Mouse (Mus musculus): ENCODE data around the gene Ftsj3. TPM values are rescaled to one million over a fixed set of nuclear protein-coding genes. Genes with fewer than 3 reads are reported as not detected.
A peak's percentile ranks its signal among the peaks of the same experiment; 100 is the strongest.

Gene Ftsj3
- total RNA-seq (2014; fragmentation: Nextera tagmentation), result 115 and 123 TPM in 2 replicates
- 235 and 274 TPM in 2 replicates for total RNA-seq (2017)

DNA sequence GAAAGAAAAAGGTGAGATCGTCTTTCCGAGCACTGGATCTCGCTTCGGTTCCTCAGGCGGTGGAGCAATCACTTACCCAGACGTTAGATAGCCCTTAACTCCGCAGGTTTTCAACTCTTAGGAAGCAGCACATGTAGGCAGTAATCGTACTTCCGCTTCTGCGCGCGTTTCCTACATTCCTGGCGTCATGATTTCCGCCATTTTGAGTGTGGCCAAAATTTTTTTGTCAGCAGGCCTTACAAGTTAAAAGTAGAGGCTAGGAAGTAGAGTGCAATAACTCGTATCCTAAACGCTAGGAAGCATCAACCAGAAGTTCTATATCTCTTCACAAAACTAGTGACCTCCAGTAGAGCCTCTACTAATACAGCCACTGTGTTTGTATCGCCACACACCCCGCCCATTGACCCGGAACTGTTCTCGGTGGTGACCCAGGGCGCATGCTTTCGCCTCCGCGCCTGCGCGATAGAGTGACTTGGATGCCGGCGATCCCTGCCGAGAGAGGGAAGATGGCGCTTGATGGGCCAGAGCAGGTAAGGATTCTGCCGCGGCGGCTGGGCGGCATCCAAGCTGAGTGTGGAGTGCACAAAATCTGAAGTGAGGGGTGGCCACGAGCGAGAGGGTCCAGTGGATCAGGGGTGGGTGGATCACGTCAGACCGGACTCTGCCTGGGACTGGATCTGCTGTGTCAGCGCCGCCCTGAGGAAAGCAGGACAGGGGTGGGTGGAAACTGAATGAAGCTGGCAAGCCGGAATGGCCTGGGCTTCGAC lies at the start of gene Ftsj3, which contains the start of gene Psmc5:
Gene Ftsj3, minus strand, starts transcription at position 395 of the 767 bp plus-strand sequence.
Gene Psmc5, plus strand, starts transcription at position 470 of the 767 bp plus-strand sequence.
- peak; percentile 92 for ATAC-seq (replicated peaks; ENCODE audit: low FRiP score, low TSS enrichment, poor library complexity, severe bottlenecking)

DNA sequence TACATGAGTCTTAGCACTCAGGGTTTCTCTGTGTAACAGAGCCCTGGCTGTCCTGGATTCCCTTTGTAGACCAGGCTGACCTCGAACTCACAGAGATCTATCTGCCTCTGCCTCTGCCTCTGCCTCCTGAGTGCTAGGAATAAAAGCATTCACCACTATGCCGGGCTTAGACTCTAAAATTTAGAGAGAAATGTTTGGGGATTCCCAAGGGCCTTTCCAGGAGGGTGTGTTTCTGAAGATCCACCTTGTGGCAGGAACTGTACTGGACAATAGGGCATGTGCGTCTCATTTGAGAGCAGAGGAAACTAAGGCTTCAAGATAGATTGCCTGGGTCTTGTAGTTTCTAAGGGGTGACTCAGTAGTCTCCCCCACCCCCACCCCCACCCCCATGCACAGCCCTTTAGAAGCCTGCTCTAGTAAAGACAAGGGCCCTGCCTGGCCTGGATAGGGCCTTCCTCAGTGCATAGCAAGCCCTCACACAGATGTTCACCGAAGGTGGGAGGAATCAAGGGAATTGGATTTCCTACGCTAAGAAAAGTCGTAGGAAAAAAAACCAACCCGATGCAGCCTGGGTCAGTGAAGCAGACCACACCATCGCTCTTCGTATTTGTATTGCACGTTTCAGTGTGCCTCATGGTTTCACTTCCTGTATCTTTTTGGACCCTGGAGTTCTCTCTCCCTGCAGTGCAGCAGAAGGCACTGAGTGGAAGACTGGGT lies 49.6 kb upstream of the Ftsj3 start:
- ATAC-seq (replicated peaks; ENCODE audit: low FRiP score, low TSS enrichment, poor library complexity, severe bottlenecking), result no peak

GRCm38 (mm10) chr11:106302634-106303033 lies 46.8 kb upstream of the Ftsj3 start:
- peak; percentile 86 for ATAC-seq (replicated peaks; ENCODE audit: low FRiP score, low TSS enrichment, poor library complexity, severe bottlenecking)

- ATAC-seq (replicated peaks; ENCODE audit: low FRiP score, low TSS enrichment, poor library complexity, severe bottlenecking), result no peak
Measured at GRCm38 (mm10) chr11:106301765-106302164, 45.9 kb upstream of the Ftsj3 start, which contains the start of gene Gh. Gh (minus strand) TSS chr11:106301865.

- ATAC-seq (replicated peaks; ENCODE audit: low FRiP score, low TSS enrichment, poor library complexity, severe bottlenecking), result no peak
Measured at GRCm38 (mm10) chr11:106291861-106292260, 36.0 kb upstream of the Ftsj3 start.

- no peak for ATAC-seq (replicated peaks; ENCODE audit: low FRiP score, low TSS enrichment, poor library complexity, severe bottlenecking)
Measured at GRCm38 (mm10) chr11:106290376-106290775, 34.5 kb upstream of the Ftsj3 start.

GRCm38 (mm10) chr11:106289369-106289768 lies 33.5 kb upstream of the Ftsj3 start:
- ATAC-seq (replicated peaks; ENCODE audit: low FRiP score, low TSS enrichment, poor library complexity, severe bottlenecking), result peak; percentile 65

DNA sequence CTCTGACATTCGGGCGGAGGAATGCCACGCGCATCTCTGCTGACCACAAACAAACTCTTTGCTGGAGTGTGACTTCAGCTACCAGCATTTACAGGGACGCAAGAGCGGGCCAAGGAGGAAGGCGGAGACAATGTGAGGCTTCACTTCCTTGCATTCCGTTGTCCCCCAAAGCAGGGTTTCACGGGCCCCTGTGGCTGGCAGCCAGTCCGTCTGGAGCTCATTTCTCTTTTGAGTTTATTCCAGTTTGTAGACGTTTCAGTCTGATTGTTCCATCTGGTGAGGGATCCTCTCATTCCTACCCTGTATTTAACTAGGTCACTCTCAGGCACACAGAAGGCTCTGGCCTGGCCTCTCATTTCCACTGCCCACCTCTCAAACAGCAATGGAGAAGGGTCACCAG lies 31.1 kb upstream of the Ftsj3 start:
- ATAC-seq (replicated peaks; ENCODE audit: low FRiP score, low TSS enrichment, poor library complexity, severe bottlenecking), result no peak

- no peak for ATAC-seq (replicated peaks; ENCODE audit: low FRiP score, low TSS enrichment, poor library complexity, severe bottlenecking)
Measured at GRCm38 (mm10) chr11:106286206-106286605, 30.3 kb upstream of the Ftsj3 start.

GRCm38 (mm10) chr11:106284126-106284525 lies 28.2 kb upstream of the Ftsj3 start:
- no peak for ATAC-seq (replicated peaks; ENCODE audit: low FRiP score, low TSS enrichment, poor library complexity, severe bottlenecking)

DNA sequence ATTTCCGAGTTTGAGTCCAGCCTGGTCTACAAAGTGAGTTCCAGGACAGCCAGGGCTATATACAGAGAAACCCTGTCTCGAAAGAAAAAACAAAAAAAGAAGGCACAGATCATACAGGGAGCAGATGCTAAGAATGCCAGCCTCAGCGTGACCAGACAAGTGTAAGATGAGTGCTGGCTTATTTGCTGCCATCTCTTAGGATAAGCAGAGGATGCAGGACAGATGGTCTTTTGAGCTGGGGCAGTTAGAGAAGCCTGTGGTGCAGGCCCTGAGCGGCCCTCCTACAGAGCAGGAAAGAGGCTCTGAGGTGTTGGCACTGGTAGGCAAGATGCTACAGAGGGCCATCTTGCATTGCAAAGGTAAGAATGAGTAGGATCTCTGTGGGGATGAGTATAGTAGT lies 27.5 kb upstream of the Ftsj3 start:
- no peak for ATAC-seq (replicated peaks; ENCODE audit: low FRiP score, low TSS enrichment, poor library complexity, severe bottlenecking)

DNA sequence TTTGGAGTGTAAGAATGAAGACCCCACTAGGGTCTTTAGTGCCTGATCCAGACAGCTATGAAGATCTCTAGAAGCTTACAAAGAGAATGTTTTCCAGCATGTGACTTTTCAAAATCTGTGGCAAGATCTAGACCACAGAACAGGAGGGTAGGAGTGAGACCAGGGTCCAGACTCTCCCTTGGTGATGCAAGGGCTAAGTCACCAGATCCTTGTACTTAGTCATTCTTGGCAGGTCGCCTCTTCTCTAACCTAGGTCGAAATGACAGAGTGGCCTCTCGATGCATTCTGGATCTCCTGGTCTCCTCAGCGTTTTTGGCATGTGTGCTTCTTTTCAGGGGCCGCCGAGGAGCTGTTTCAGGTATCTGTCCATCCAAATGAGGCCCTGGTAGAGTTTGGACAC lies 26.6 kb upstream of the Ftsj3 start:
- ATAC-seq (replicated peaks; ENCODE audit: low FRiP score, low TSS enrichment, poor library complexity, severe bottlenecking), result no peak

DNA sequence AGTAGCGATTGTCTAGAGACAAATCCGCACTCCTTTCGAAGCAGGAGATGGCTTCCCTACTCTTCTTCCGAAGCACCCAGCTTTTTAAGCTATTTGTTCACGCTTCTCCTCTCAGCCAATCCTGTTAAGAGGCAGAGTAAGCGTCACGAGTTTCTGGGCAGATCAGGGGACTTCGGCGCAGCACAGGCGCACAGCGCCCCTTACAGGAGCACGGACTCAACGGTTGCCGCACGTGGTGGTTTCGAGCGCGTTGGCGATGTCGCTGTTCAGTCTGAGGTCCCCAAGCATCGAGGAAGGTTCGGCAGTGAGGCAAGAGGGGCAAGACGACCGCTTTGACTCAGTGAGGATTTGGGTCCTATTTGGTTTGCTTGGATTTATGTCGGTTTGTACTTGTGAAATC lies 20.6 kb upstream of the Ftsj3 start, which contains the start of gene Tcam1:
Gene Tcam1, plus strand, starts transcription at position 219 of the 400 bp plus-strand sequence.
- ATAC-seq (replicated peaks; ENCODE audit: low FRiP score, low TSS enrichment, poor library complexity, severe bottlenecking), result peak; percentile 77

GRCm38 (mm10) chr11:106274971-106275411 lies 19.1 kb upstream of the Ftsj3 start:
- ATAC-seq (replicated peaks; ENCODE audit: low FRiP score, low TSS enrichment, poor library complexity, severe bottlenecking), result no peak

GRCm38 (mm10) chr11:106274374-106274773 lies 18.5 kb upstream of the Ftsj3 start:
- ATAC-seq (replicated peaks; ENCODE audit: low FRiP score, low TSS enrichment, poor library complexity, severe bottlenecking), result no peak

DNA sequence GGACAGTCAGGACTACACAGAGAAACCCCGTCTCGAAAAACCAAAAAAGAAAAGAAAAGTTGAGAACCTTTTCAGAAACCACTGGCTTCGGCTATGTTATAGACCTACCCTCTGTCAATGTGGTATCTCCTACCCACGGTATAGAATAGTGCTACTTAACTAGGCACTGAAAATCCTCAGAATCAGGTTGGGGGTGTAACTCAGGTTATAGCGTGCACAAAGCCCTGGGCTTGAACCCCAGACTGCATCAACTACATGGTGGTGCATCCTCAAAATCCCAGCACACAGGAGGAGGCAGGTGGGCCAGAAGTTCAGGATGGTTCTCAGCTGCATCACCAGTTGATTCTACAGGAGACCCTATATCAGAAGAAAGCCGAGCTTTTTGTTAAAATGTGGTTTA lies 17.9 kb upstream of the Ftsj3 start:
- no peak for ATAC-seq (replicated peaks; ENCODE audit: low FRiP score, low TSS enrichment, poor library complexity, severe bottlenecking)

- ATAC-seq (replicated peaks; ENCODE audit: low FRiP score, low TSS enrichment, poor library complexity, severe bottlenecking), result no peak
Measured at GRCm38 (mm10) chr11:106273311-106273684, 17.4 kb upstream of the Ftsj3 start.

DNA sequence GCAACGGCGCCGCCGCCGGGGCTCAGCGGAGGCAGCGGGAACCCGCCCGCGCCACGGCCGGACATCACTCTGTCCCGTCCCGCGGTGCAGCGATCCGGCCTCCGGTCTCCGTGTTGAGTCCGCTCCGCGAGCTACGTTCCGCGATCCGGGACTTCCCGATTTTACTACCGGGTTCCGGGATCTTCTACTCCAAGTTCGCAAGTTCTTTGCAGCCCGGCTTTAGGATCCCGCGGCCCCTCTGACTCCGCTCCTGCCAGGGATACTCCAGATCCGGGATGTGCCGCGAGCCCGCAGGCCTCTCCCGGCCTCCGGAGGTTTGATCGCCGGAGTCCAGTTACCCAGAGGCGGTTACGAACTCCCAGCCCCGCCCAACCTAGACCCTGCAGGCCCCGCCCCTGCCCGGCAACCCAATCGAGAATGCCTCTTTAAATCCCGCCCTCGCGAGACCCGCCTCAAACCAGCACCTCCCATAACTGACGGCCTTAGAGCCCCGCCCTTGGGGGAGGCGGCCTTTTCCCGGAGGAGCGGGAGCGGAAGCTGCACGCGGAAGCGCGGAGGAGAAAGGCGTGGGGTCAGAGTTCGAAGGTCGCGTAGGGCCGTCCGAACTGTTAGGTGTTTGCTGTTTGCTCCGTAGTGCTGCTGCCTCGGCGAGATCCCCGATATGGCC lies 16.9 kb upstream of the Ftsj3 start, which contains the start of gene Smarcd2:
Gene Smarcd2, minus strand, starts transcription at position 329 of the 667 bp plus-strand sequence.
- peak; percentile 82 for ATAC-seq (replicated peaks; ENCODE audit: low FRiP score, low TSS enrichment, poor library complexity, severe bottlenecking)

DNA sequence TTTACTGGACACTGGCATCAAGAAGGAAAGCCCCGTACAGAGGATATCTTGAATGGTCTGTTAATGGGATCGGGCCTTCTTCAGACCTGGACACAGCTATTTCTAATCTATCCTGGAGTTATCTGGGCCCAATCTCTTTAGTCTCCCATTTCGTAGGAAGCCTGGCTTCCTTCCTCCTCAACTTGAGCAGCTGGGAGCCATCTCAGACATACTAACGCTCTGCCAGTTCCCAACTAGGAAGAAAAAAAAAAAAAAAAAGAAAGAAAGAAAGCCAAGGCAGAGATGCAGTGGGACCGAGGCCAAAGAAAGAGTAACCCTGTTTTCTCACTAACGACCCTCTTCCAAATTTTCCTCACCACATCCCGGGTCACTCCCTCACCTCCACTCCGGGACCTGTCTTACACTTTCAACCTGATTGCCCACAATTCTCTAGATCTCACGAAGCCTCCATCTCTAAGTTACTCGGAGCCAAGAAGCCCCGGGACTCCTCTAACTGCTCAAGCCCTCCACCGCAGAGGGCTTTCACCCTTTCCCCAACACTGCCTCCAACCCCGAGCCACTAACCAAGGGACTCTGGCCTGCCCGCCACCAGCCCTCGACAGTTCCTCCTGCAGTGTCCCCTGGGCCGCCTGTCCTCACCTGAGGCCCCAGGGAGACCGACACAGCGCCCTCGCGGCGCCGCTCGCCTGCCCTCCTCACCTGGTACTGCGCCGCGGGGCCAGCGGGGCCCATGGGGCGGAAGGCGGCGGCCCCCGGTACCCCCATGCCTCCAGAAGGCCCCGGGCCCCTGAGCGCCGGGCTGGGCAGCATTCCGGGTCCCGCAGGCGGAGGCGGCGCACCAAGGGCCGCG lies 16.1 kb upstream of the Ftsj3 start:
- no peak; the same call in 1 of the 2 replicates for ATAC-seq (replicated peaks; ENCODE audit: low FRiP score, low TSS enrichment, poor library complexity, severe bottlenecking)
